Mouse (Mus musculus): ENCODE measurements around the gene Hba-a2.
"Not testable (repeated sequence)": the region's sequence is repeated elsewhere in the genome, so short reads cannot be mapped to it uniquely, and the experiment has no call there.

The Hba-a2 gene

GRCm38 (mm10) chr11:32281416-32282144, 14.7 kb upstream of the Hba-a2 start:
- no peak for DNase-seq (ENCODE audit: low read depth in 2 of 2, low spot score in 2 of 2)

GRCm38 (mm10) chr11:32283091-32283777, 13.1 kb upstream of the Hba-a2 start, which contains the start of gene Hba-a1:
Gene Hba-a1, plus strand, starts transcription at chr11:32283511.
- not testable (repeated sequence) for DNase-seq (ENCODE audit: low read depth in 2 of 2, low spot score in 2 of 2)

GRCm38 (mm10) chr11:32284582-32284981, 11.7 kb upstream of the Hba-a2 start:
- not testable (repeated sequence) for DNase-seq (ENCODE audit: low read depth in 2 of 2, low spot score in 2 of 2)

- no peak for DNase-seq (ENCODE audit: low read depth in 2 of 2, low spot score in 2 of 2)
Measured at GRCm38 (mm10) chr11:32285031-32285775, 11.1 kb upstream of the Hba-a2 start.

GRCm38 (mm10) chr11:32285887-32286286, 10.4 kb upstream of the Hba-a2 start:
- not testable (repeated sequence) for DNase-seq (ENCODE audit: low read depth in 2 of 2, low spot score in 2 of 2)

GRCm38 (mm10) chr11:32286695-32287492, 9.4 kb upstream of the Hba-a2 start, which contains the start of gene Hbq1b:
Gene Hbq1b, plus strand, starts transcription at chr11:32286965.
- DNase-seq (ENCODE audit: low read depth in 2 of 2, low spot score in 2 of 2): peak; percentile 61 to 63

GRCm38 (mm10) chr11:32287493-32287825, 8.8 kb upstream of the Hba-a2 start:
- no peak for DNase-seq (ENCODE audit: low read depth in 2 of 2, low spot score in 2 of 2)

GRCm38 (mm10) chr11:32292819-32293218, 3.5 kb upstream of the Hba-a2 start:
- DNase-seq (ENCODE audit: low read depth in 2 of 2, low spot score in 2 of 2): not testable (repeated sequence)

GRCm38 (mm10) chr11:32293479-32293878, 2.8 kb upstream of the Hba-a2 start:
- not testable (repeated sequence) for DNase-seq (ENCODE audit: low read depth in 2 of 2, low spot score in 2 of 2)

- DNase-seq (ENCODE audit: low read depth in 2 of 2, low spot score in 2 of 2): not testable (repeated sequence)
Measured at GRCm38 (mm10) chr11:32297417-32297816, 1.1 kb downstream of the Hba-a2 start.

GRCm38 (mm10) chr11:32297866-32298531, 1.7 kb downstream of the Hba-a2 start:
- no peak for DNase-seq (ENCODE audit: low read depth in 2 of 2, low spot score in 2 of 2)

- no peak for DNase-seq (ENCODE audit: low read depth in 2 of 2, low spot score in 2 of 2)
Measured at GRCm38 (mm10) chr11:32298532-32298918, 2.2 kb downstream of the Hba-a2 start.

GRCm38 (mm10) chr11:32299865-32300264, 3.6 kb downstream of the Hba-a2 start, which contains the start of gene Hbq1a:
Gene Hbq1a, plus strand, starts transcription at chr11:32300069.
- peak; percentile 22 to 35 for DNase-seq (ENCODE audit: low read depth in 2 of 2, low spot score in 2 of 2)

- no peak for DNase-seq (ENCODE audit: low read depth in 2 of 2, low spot score in 2 of 2)
Measured at GRCm38 (mm10) chr11:32300279-32301267, 4.3 kb downstream of the Hba-a2 start.

- DNase-seq (ENCODE audit: low read depth in 2 of 2, low spot score in 2 of 2): no peak
Measured at GRCm38 (mm10) chr11:32301506-32301905, 5.2 kb downstream of the Hba-a2 start.

GRCm38 (mm10) chr11:32302824-32303419, 6.6 kb downstream of the Hba-a2 start:
- no peak for DNase-seq (ENCODE audit: low read depth in 2 of 2, low spot score in 2 of 2)

GRCm38 (mm10) chr11:32303455-32303854, 7.2 kb downstream of the Hba-a2 start:
- DNase-seq (ENCODE audit: low read depth in 2 of 2, low spot score in 2 of 2): no peak

- no peak for DNase-seq (ENCODE audit: low read depth in 2 of 2, low spot score in 2 of 2)
Measured at GRCm38 (mm10) chr11:32307006-32307405, 10.7 kb downstream of the Hba-a2 start.

GRCm38 (mm10) chr11:32309446-32309845, 13.2 kb downstream of the Hba-a2 start:
- no peak for DNase-seq (ENCODE audit: low read depth in 2 of 2, low spot score in 2 of 2)

Measured in CD8-positive naive resting alpha-beta T cell, adult 2 months (primary cell).